Mouse (Mus musculus): ENCODE measurements around the gene Reps1.

DNA sequence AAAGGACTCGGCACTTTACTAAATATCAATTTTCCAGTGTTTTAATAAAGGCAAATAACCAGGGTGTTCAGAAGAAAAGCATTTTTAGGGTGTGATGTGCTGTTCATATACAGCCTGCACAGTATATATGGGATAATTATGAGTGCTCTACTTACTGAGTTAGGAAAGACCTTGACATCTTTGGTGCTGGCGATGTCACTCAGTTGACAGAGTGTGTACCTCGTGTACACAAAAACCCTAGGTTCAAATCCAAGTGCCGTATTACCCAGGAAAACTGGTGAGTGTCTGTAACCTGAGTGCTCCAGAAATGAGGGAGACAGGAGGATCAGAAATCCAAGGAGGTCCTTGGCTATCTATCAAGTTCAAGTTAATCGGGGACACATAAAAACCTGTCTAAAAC lies 84.0 kb downstream of the Reps1 start:
- no peak for TF ChIP-seq GATA1 (IDR thresholded peaks at IDR 0.05; ENCODE audit: borderline replicate concordance, low read length)
- TF ChIP-seq FLI1 (IDR thresholded peaks at IDR 0.05; ENCODE audit: low read length), result no peak
